Mouse (Mus musculus) brain, embryonic 14.5 days (tissue): ENCODE data around the gene 1700069L16Rik.

Source experiments
- CTCF ChIP-seq: fragments of 200-500 bp; IDR thresholded peaks from 2 replicates; pipeline ENCODE4 v1.5.1; 2012; ENCODE audit warnings: inconsistent platforms, mild to moderate bottlenecking, moderate library complexity, borderline replicate concordance; ENCODE audit not compliant: insufficient read depth, insufficient read length; ENCODE audit errors: extremely low read depth
- POLR2A ChIP-seq: fragments of 200-500 bp; IDR thresholded peaks from 2 replicates; pipeline ENCODE4 v1.6.1; 2012; ENCODE audit warnings: mild to moderate bottlenecking, inconsistent platforms, borderline replicate concordance; ENCODE audit not compliant: poor library complexity, insufficient read depth, insufficient read length, severe bottlenecking; ENCODE audit errors: extremely low read depth

- no peak for TF ChIP-seq CTCF
- TF ChIP-seq POLR2A, result no peak
Observed at GRCm38 (mm10) chr5:113682472-113682871, 42.1 kb downstream of the 1700069L16Rik start.
